Mouse (Mus musculus): ENCODE results near the gene Olig2.

Gene Olig2

GRCm38 (mm10) chr16:91223327-91224067, 1.8 kb upstream of the Olig2 start:
- CTCF ChIA-PET = interaction anchor here in 2 of 4 experiments (0.6 to 2.2 kb wide), 8 partner anchors 9 to 172 kb away, joined by 3 to 13 read pairs (median 3); partner anchors contain the start of gene Olig1 (in 1 of the 2)
- POLR2A ChIA-PET = interaction anchor here in 2 of 4 experiments (0.7 to 1.4 kb wide), 4 partner anchors 9 to 1003 kb away, joined by 3 read pairs; no protein-coding TSS in a partner anchor

GRCm38 (mm10) chr16:91224068-91224402, 1.2 kb upstream of the Olig2 start:
- POLR2A ChIA-PET = interaction anchor here in 1 of 4 experiments (0.7 to 1.9 kb wide), 5 partner anchors 10 to 1004 kb away, joined by 3 to 5 read pairs (median 4); no protein-coding TSS in a partner anchor
- CTCF ChIA-PET = interaction anchor here in 2 of 4 experiments (1.1 to 2.2 kb wide), 7 partner anchors 10 to 160 kb away, joined by 3 to 13 read pairs (median 5); partner anchors contain the start of gene Olig1 (in 1 of the 2)

GRCm38 (mm10) chr16:91224481-91225232, 600 bp upstream of the Olig2 start:
- ChIA-PET CTCF (interaction anchor here (0.6 to 2.2 kb wide), 27 partner anchors 10 to 403 kb away, joined by 3 to 13 read pairs (median 4); partner anchors contain the start of gene Olig1 (in 2 of the 4)), POLR2A (interaction anchor here in 3 of 4 experiments (0.5 to 2.2 kb wide), 18 partner anchors 9 to 1064 kb away, joined by 3 to 14 read pairs (median 4); partner anchors contain the start of gene Olig1 (in 3 of the 3))

DNA sequence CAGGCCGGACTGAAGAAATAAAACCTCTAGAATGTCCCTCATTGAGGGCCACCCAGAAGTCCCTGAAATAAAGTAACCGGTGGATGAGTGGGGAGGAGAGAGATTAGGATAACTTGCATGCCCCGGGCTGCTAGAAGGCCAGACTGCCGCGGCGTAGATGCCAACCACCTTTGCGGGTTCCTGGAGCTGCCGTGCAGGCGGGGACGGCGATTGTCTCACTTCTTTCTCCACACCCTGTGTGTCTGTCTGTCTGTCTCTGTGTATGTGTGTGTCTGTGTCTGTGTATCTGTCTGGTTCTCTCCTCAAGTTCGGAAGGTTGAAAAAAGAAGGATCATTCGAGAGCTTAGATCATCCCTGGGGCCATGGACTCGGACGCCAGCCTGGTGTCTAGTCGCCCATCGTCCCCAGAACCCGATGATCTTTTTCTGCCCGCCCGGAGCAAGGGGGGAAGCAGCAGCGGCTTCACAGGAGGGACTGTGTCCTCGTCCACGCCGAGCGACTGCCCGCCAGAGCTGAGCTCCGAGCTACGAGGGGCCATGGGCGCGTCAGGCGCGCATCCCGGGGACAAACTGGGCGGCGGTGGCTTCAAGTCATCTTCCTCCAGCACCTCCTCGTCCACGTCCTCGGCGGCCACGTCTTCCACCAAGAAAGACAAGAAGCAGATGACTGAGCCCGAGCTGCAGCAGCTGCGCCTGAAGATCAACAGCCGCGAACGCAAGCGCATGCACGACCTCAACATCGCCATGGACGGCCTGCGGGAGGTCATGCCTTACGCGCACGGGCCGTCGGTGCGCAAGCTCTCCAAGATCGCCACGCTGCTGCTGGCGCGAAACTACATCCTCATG, 1.0 kb downstream of the Olig2 start:
- CTCF ChIA-PET = interaction anchor here in 2 of 4 experiments (1.1 to 1.3 kb wide), 2 partner anchors 59 to 126 kb away, joined by 4 read pairs; no protein-coding TSS in a partner anchor

GRCm38 (mm10) chr16:91226883-91227759, 1.9 kb downstream of the Olig2 start:
- CTCF ChIA-PET = no interaction called here
- POLR2A ChIA-PET = interaction anchor here in 2 of 4 experiments (1.0 to 2.2 kb wide), 3 partner anchors 29 to 42 kb away, joined by 3 to 14 read pairs (median 4); partner anchors contain the start of gene Olig1 (in 1 of the 2)

More for the DNA sequence above, 1.0 kb downstream of the Olig2 start:
- POLR2A ChIA-PET = interaction anchor here in 3 of 4 experiments (0.9 to 2.2 kb wide), 6 partner anchors 10 to 141 kb away, joined by 3 to 14 read pairs (median 4); partner anchors contain the start of gene Olig1 (in 1 of the 3)

DNA sequence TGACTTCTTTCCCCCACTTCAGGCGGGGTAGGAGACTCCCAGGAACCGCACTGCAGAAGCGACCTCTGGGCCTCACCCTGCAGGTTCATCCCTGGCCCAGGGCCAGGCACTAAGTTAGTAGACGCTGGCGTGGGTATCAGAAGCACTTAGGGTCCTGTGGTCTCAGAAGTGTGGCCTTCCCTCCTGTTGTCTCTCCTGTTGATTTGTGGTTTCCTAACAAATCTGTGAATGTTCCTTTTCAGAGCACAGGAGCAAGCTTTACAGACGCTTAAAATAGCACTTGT, 2.4 kb downstream of the Olig2 start:
- ChIA-PET POLR2A (interaction anchor here in 1 of 4 experiments (0.7 to 1.9 kb wide), 3 partner anchors 9 to 43 kb away, joined by 3 to 11 read pairs (median 3); partner anchors contain the start of gene Olig1), CTCF (no interaction called here)

GRCm38 (mm10) chr16:91228238-91229071, 3.2 kb downstream of the Olig2 start:
- ChIA-PET POLR2A (interaction anchor here in 1 of 4 experiments (0.6 to 1.9 kb wide), 4 partner anchors 9 to 119 kb away, joined by 3 to 11 read pairs (median 4); partner anchors contain the start of gene Olig1), CTCF (interaction anchor here in 2 of 4 experiments (0.6 kb wide), 2 partner anchors 123 to 1052 kb away, joined by 3 to 5 read pairs; no protein-coding TSS in a partner anchor)

DNA sequence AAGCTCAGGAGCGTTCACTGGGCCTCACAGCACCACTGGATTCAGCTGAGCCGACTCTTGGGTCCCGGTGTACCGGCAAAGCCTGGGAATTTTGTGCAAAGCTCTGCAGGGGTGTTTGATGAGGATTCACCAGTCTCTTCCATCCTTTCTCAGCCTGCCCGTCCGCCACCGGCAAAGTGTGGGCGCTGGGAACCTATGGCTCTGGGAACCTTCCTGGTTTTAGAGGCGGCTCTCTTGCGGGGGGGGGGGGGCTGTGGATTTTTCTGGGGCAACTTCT, 3.8 kb downstream of the Olig2 start:
- ChIA-PET CTCF (interaction anchor here in 2 of 4 experiments (0.6 kb wide), 2 partner anchors 124 to 1052 kb away, joined by 3 to 5 read pairs; no protein-coding TSS in a partner anchor), POLR2A (interaction anchor here in 1 of 4 experiments (0.6 to 1.9 kb wide), 3 partner anchors 22 to 119 kb away, joined by 3 to 11 read pairs (median 5); partner anchors contain the start of gene Olig1)

DNA sequence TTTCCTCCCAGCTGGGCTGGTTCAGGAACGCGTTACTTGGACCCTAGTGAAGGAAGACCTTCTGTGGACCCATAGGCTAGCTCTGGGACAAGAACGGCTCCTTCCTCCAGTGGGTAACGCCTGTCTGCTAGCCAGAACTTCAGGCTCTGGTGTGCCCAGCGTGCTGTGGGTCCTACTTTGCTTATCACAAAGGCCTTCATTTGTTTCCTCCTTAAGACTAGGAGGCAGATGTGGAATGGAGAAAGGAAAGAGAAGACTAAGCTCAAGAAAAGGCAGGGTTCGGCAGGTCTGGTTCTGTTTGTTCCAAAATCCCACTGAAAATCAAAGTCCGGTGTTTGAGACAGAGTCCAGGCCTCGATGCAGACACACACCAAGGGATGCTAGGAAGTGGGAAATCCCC, 4.4 kb downstream of the Olig2 start:
- CTCF ChIA-PET = interaction anchor here in 1 of 4 experiments (1.5 kb wide), 1 partner anchor 40 kb away, joined by 4 read pairs; the partner anchor contains the start of gene Olig1
- POLR2A ChIA-PET = interaction anchor here in 1 of 4 experiments (0.9 to 1.9 kb wide), 6 partner anchors 12 to 202 kb away, joined by 3 to 11 read pairs (median 4); partner anchors contain the start of gene Olig1

GRCm38 (mm10) chr16:91231781-91232469, 6.7 kb downstream of the Olig2 start:
- ChIA-PET POLR2A (interaction anchor here (0.6 to 2.3 kb wide), 8 partner anchors 9 to 539 kb away, joined by 3 to 7 read pairs (median 4); no protein-coding TSS in a partner anchor), CTCF (interaction anchor here in 2 of 4 experiments (0.6 to 1.4 kb wide), 3 partner anchors 9 to 120 kb away, joined by 3 to 7 read pairs (median 5); no protein-coding TSS in a partner anchor)

- ChIA-PET POLR2A (interaction anchor here (0.5 to 2.3 kb wide), 13 partner anchors 10 to 540 kb away, joined by 3 to 7 read pairs (median 3); partner anchors contain the start of gene Olig1 (in 1 of the 4)), CTCF (interaction anchor here (0.6 to 1.4 kb wide), 5 partner anchors 9 to 178 kb away, joined by 3 to 7 read pairs (median 5); no protein-coding TSS in a partner anchor)
These were observed 7.4 kb downstream of the Olig2 start for GRCm38 (mm10) chr16:91232470-91233240.

DNA sequence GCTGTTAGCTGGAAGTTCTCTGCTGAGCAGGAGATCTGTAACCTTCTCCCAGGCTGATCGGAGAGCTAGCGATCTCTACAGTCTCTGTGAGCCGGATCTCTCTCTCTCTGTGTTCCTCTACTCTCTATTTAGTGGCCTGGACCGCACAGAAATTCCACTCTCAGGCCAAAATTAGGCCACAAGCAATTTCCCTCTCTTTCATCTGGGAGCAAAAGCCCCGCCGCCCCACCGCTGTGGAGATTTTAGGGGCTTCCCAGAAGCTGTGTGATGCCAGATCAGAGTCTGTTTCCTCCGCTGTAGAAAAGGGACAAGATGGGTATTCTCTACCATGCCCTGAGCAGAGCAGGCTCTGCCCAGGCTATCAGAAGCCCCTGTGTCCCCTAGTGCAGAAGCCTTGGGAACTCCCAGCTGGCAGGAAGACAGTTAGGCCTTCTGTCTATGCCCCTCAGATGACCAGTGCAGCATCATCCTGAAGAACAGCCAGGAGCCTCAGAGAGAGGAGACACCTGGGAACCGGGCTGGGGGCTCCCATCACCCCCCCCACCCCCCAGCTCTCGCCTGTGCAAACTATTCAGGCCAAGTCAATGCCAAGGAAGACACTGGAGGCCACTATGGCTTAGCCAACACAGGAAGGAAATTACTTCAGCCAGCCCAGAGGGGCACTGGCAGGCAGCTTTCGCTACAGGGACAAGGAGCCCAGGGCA, 8.1 kb downstream of the Olig2 start:
- POLR2A ChIA-PET = interaction anchor here (0.5 to 2.3 kb wide), 11 partner anchors 9 to 205 kb away, joined by 3 to 7 read pairs (median 3); partner anchors contain the start of genes Olig1 (in 1 of the 4) and Olig2 (in 1 of the 4)
- CTCF ChIA-PET = interaction anchor here in 2 of 4 experiments (0.6 to 1.2 kb wide), 3 partner anchors 10 to 177 kb away, joined by 3 to 6 read pairs (median 4); no protein-coding TSS in a partner anchor

DNA sequence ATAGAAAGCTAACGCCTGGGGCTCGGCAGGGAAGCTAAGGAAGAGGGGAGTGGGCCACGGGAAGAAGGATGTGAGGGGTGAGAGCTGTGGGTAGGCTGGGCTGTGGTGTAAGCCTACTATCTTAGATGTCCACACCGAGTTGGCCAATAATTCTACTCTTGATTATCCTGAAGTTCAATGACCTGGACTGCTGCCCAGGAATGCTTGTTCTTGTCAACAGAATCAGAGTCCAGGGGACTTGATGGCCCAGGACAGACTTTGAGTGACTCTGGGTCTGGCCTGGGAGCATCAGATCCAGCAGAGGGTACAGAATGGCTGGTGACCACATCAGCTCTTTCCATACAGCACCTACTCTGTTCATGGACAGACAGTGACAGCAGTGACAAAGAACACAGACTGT, 13.8 kb downstream of the Olig2 start:
- ChIA-PET POLR2A (interaction anchor here in 2 of 4 experiments (1.1 to 1.9 kb wide), 2 partner anchors 14 to 94 kb away, joined by 3 to 5 read pairs; partner anchors contain the start of gene Olig2 (in 1 of the 2)), CTCF (no interaction called here)

DNA sequence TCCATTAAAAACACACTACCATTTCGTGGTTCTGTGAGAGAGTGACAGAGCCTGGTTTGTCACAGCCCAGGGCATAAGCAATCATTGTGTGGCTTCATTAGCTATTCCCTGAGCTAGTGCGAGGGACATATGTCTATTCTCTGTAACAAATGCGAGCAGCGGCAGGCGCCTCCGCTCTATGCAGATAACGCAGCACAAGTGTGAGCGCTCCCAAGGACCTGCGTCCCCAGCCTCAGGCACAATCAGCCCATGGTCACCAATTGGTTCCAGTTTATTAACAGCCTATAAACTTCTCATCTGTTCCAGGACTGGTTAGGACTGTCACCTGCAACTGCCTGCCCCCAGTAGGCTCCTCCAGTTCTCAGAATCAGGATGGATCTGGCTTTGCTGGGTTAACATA, 21.0 kb downstream of the Olig2 start:
- CTCF ChIA-PET = no interaction called here
- POLR2A ChIA-PET = no interaction called here
